Mouse (Mus musculus): ENCODE data around the gene Rap1a.

Gene Rap1a

DNA sequence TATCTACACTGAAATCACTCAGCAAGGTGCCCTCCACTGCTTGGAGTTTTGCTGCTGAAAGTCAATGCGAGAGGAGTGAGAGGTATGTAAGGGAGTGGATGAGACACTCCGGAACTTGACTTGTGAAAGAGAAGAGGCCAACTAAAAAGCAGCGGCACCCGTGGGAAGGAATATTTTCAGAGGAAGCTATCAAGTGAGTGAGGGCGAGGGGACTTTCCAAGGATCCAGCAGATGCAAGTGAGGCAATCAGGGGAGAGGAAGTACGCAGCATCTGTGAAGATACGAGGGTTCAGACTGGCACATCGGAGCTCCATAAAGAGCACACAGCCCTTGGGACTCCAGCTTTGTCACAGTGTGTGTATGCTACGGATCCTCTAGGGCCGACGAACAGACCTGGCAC lies 2.5 kb upstream of the Rap1a start:
- DNase-seq, result no peak

DNA sequence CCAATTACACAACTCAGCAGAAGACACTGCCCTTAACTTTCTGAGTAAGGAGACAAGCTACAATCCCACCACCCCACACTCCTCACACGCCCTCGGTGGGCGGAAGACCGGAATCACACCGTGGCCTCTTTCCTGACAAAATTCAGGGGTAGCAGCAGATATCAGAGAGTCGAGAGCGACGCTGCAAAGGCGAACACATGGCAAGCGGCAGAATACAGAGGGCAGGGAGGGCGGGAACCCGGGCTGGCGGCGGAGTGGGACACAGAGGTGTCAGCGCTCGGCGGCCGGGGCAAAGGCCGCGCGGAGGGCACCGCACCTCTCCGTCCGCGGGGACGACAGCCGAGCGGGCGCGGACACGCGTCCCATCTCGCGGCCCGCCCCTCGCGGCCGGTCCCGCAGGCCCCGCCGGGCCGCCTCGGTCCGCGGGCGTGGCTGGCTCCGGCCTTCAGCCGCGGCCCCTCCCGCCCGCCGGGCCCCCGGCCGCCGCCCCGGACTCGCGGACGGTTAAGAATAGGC lies 403 bp downstream of the Rap1a start:
- peak in 1 of 2 experiments; percentile 46 for DNase-seq

DNA sequence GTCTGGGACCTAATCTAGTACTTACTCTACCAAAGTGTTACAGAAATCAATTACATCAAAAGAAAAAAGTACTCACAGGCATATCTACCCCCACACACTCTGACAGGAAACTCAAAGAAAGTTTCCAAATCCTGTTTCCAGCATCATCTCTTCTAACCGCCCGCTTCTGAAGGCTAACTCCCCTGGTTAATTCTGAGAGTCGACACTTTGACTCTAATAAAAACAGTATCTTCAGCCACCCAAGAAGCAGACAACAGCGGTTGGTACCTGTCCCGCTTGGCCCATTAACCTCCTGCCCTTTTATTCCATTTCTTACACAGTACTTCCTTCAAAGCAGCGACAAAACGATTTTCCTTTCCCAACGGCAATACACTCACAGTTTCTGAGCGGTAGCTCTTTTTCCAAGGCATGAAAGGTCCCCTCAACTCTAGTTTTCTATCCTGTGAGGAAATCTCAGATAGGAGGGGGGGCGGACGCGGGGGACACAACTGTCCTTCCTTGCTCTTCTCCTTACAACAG lies 921 bp downstream of the Rap1a start:
- DNase-seq, result no peak

DNA sequence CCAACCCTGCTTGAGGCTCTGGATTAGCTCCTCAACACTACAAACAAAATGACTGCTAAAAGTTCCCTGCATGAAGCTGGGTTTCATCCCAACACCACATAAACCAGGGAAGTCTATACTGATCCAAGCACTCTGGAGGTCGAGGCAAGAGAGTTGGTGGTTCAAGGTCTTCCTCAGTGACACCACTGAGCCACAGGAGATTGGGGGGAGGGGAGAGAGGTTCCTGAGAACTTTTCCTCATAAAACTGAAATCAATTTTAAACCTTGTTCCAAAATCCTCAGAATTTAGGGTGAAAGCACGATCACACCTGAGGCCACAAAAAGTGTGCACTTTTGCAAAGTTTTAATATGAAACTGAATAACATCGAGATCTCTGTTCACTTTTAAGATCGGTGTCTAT lies 1.8 kb downstream of the Rap1a start:
- DNase-seq, result no peak

DNA sequence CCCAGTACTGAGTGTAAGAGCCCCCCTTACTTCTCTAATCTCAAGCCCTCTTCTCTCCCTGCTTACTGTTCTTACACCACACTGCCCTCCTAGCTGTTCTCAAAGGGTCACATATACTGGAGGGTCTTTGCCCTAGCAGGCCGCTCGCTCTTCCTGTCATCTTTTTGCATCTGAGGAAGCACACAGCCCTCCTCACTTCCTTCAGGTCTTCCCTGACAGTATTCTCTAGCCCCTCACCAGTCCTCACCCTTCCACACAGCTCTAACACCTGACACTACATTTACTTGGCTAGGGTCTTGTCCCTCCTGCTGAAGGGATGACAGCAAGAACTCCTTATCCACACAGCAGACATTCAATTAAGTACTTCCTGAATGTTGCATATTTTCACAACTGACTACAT lies 2.4 kb downstream of the Rap1a start:
- no peak for DNase-seq

DNA sequence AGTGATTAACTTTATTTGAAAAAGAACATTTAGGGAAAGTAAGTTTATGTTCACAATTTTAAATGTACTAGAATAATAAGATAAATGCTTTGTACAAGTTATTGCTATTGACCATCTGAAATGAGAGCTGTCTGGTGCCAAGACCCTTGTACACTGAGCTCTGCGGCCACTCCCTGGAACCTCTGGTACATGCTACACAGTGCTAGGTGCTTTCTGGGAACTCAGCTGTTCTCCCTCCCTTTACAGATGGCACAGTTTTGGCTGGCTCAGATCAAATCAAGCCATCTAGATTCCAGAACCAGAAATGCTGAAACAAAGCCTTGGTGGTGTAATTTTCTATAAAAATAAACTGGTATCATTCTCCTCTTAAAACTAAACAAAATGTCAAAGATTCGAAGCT lies 3.7 kb downstream of the Rap1a start:
- DNase-seq, result no peak

DNA sequence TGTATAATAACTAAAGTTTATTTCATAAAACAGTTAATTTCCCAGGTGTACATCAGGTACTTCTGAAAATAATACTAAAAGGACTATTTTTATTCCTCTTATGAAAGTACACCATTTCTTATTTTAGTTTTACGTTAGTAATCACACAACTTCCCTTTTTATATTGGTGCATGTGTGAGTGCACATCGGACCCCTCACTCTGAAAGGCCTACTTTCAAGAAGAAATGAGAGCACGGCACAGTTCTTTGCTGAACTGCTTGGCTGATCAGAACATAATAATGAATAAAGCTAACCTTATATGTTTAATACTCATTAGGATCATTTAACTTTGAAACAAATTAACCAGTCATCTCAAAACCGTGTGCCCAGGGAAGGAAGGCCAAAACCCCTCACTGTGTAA lies 4.4 kb downstream of the Rap1a start:
- no peak for DNase-seq

DNA sequence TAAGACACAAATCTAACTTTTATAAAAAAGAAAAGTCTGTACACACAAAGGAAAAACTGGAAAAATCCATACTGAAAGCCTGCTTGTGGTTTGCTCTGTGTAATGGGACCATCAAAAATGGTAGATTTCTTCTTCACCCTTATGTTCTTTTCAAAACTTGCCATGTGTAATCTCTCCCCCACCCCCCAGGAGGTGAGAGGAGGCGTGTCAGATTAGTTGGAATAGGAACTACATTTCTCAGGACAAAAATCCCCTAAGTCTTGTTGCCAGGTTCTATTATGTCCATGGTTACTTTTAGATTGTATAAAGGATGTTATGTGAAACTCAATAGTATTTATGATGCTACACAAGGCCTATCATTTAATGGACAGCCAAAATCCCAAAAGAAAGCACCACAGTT lies 6.8 kb downstream of the Rap1a start:
- no peak for DNase-seq

DNA sequence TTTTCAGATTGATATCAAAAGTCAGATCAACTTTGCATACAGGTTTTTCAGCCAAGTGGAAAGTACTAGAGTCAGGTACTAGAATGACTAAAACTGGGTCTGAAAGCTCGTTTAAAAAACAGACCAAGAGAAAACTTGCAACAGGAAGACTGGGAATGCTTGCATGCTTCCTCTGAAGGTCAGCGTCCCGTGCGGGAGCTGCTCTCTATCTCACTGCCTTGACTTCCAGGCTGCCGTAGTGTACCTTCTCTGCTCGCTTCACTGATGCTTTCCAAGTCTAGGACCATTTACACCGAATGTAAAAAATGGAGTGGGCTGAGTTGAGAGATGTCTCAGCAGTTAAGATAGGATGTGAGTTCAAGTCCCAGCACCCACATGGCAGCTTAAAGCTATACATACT lies 8.8 kb downstream of the Rap1a start:
- no peak for DNase-seq

DNA sequence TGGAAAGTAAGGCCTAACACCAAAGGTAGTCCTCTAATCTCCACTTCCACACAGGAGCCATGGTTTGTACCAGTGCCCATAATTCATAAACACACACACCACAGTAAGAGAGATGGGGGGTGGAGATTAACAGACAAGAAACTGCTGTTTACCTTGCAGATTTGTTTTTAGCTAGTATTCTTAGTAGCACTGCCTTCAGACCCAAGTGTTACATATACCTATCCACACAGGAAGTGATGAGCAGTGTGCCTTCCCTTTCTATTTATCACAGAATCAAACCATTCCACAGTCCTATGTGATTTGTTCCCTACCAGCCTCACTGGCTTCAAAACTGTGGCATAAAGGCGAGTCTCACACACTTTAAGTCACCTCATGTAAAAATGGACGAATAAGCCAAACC lies 10.0 kb downstream of the Rap1a start:
- DNase-seq, result no peak

DNA sequence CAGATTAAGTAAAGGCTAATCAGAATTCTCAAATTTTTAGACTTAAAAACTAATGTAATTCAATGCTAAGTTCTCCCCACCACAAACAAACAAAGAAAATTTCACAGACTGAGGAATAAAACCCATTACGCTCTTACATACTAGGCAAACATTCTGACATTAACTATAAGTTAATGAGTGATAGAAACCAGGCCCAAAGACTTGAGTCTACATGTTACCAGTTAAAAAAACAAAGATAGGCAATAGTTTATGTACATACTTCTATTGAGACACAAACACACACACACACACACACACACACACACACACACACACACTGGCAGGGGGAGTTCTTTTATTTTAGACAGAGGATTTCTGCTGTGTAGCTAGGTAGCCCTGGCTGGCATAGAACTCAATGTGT lies 10.8 kb downstream of the Rap1a start:
- no peak for DNase-seq

DNA sequence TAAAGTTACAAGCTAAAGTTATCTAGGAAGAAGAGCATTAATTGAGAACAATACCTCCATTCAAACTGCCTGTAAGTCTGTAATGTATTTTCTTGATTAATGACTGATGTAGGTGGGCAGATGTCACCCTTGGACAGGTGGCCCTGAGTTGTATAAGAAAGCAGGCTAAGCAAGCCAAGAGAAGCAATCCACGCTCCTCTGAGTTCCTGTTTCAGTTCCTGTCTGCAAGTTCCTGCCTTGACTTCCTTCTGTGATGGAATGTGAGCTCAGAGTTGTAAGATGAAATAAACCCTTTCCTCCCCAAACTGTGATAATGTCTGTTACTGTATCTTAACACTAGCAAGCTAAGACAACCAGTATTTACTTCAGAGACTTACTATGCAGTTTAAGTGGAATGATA lies 11.4 kb downstream of the Rap1a start:
- DNase-seq, result no peak

DNA sequence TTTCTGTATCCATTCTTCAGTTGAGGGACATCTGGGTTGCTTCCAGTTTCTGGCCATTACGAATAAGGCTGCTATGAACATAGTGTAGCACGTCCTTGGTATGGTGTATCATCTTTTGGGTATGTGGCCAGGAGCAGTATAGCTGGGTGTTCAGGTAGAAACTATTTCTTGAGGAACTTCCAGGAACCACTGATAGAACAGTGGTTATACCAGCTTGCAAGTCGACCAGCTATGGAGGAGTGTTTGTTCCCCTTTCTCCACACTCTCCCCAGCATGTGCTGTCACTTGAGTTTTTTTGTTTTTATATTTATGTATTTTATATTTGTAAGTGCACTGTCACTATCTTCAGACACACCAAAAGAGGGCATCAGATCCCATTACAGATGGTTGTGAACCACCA lies 13.8 kb downstream of the Rap1a start:
- DNase-seq, result no peak

DNA sequence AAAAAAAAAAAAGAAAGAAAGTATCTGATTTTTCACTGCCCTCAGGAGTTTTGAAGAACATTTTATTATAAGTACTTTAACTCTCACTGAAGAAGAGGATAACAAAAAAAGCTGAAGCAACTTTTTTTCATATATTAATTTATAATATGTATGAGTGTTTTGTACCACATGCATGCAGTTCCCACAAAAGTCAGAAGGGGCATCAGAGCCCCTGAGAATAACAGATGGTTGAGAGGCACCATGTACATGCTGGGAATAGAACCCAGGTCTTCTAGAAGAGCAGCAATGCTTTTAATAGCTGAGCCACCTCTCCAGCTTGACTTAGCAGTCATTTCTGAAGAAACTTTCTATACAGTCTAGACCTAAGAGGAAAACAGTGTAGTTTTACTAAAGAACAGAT lies 15.3 kb downstream of the Rap1a start:
- no peak for DNase-seq

DNA sequence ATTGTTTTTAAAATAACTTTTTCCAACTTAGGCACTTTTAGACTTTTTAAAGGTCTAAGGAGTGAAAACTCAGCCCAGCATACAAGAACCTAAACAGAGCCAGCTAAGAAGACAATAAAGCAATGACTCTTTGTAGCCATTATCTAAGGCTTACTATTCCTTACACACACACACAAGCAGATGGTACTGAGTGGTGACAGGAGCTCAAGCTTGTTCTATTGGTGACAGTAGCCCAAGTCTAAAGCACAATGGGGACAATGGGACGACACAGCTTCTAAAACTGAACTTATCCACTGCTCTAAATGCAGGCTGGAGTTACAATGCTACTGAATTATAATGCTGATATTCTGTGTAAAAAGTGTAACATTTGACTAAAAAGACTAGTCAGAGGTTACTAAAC lies 17.3 kb downstream of the Rap1a start:
- no peak for DNase-seq

DNA sequence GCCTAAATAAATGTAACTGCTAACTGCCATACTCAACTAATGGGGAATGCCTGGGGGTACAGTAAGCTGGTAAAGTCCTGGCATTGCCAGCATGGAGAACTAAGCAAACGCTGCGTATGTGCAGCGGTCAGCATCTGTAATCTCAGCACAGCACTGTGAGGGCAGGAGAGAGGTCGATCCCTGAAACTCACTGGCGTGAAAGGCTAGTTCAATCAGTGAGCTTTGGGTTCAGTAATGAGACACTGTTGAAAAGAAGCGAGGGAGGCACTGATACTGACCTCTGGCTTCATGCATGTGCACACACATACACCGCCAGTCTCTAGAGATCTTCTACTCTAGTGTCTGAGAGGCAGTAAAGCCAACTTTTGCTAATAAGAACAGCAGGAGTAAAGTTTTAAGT lies 18.7 kb downstream of the Rap1a start:
- no peak for DNase-seq

DNA sequence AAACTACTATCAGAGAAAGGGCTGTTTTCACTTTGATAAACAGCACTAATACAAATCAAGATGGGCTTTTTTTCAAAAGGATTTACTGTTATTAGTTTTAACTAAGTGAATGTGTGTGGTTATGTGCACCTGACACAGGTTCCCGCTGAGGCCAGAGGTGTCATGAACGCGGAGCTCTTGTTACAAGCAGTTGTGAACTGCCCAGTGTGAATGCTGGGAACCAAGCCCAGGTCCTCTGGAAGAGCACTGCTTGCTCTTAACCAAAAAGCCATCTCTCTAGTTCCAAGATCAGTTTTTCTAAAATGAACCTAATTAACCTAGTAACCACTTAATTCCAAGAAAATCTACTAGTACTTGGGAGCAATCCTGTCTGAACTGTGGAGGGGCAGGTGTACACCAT lies 23.1 kb downstream of the Rap1a start:
- DNase-seq, result no peak

DNA sequence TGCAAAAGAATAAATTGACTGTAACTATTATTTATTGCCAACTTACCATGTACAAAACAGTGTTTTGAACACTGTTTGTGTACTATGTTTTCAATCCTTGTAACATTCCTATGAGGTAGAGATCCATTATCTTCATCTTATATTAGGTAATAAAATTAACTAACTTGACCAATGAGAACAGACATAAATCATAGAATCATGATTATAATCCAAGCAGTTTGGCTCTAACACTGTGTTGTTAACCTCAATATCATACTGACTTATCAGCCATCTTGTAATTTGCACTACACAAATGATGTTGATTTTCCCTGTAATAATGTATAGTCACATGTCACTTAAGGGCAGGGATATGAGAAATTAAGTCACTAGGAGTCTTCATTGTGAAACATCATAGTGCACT lies 26.6 kb downstream of the Rap1a start:
- no peak for DNase-seq

DNA sequence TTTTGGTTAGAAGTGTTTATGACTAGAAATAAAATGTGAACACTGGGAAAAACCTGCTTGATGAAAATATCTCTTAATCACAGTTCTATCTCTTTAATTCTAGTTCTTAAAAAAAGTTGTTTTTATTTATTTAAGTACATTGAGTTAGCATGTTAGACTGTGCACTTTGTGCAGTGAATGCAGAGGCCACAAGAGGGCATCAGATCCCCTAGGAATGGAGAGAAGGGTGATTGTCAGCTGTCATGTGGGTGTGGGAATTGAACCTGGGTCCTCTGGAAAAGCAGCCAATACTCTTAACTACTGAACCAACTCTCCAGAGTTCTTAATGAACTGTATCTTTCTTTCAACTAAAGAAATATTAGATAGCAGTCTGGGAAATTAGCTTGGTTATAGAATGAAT lies 29.6 kb downstream of the Rap1a start:
- DNase-seq, result peak in 1 of 2 experiments; percentile 23

DNA sequence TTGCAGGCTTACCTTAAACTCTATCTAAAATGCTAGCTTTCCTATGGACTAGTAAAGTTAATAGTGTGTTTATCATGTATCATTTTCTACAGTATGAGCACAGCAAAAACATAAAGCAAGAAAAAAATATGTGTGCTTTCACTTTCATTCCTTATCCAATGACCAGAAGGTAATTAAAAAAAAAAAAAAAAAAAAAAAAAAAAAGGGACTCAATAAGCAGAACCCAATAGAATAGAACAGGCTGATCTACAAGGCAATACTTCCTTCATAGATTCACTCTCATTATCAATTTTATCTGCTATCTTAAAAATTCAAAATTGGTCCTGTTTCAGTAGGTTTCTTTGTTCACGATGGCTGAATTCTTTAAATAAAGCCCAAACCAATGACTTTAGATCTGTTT lies 30.3 kb downstream of the Rap1a start:
- DNase-seq, result no peak

DNA sequence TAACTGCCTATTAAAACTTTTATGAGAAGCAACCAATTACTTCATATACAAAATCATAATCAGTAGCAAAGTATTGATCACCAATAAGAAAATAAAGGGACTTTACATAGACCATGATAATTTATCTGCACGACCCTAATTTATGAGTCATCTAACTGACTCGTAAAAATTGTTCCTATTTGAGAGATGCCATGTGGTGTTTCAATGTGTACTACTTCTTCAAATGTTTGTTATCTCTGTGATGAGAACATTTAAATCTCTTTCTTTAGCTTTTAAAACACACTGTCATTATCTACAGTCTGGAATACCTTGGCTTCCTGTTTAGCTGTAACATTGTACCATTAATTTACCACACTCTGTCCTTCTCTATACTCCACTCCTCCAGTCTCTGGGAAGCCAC lies 31.8 kb downstream of the Rap1a start:
- no peak for DNase-seq

DNA sequence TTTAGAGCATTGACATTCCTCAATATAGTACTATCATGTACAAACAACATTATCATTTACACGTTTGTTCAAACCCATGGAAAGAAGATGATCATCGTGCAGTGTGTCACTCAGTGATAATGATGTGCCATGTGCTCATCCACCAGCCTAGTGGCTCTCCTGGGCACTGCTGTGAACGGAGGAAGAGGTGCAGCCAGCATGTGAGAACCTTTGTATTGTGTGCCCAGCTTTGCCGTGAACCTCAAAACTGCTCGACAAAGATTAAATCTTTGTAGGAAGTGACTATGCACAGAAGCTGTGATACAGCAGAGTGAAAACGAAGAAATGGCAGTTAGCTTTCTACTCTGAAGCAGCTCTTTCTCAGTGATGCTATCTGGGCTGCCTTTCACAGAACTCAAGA lies 32.6 kb downstream of the Rap1a start:
- no peak for DNase-seq

DNA sequence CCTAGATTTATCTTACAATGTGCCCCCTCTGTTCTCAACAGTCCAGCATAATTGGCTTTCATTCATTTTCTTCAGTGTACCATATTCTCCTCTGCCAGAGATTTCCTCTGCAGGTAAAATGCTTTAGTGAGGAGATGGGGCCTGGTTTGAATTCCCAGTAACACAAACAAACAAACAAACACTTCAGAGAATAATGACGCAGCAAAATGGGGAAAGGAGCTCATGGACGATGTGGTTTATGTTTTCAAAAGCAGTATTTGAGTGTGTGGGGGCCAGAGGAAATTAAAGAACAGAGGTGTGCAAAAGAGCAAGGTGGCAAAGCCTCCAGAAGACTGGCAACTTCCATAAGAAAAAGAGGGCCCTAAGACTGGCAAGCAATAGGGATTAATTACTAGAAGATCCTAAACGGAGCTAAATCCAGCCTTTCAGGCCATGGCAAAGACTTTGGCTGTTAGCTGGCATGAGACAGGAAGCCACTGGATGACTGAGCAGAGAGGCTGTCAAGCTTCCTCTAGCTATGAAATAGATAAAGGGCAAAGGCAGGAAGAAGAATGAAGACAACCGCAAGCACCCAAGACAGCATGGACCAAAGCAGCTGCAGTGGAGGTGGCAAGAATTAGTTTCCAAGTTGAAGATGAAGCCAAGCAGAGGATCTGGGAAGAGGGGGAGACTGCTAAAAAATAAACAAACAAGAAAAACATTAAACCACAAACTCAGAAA lies 37.8 kb downstream of the Rap1a start:
- DNase-seq, result no peak

DNA sequence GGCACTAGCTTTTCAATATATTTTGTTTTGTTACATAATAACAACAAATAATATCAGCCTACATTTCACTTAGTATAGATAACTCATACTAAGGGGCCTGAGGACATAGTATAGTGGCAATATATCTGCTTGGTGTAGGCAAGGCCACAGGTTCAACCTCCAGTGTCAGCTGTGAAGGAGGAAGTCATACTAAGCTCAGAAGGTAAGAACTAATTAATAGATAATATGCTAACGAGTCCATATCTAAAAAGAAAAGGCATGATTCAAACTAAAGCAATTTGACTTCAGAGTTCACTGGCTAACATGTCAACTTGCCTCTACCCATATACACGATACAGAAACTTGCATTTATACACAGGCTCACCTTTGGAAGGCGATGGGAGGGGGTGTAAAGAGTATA lies 41.1 kb downstream of the Rap1a start:
- DNase-seq, result no peak

DNA sequence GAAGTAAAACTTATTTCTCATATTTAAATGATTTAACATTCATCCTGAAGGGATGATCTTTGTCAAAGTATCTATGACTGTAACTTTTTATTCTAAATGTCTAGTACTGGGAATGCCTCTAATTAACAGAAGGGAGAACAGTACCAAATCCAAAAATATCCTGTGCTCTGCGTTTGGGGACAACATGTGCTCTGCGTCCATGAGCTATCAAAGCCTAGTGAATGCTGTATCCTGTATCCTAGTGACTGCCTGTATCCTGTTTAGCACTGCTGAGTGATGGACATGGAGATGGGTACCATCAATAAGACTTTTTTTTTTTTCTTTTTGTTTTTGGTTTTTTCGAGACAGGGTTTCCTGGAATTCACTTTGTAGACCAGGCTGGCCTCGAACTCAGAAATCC lies 42.5 kb downstream of the Rap1a start:
- no peak for DNase-seq

Data from cerebellum, postnatal 14 days (tissue).